Mouse (Mus musculus) neural tube, embryonic 11.5 days (tissue): ENCODE measurements around the gene Pigh. TPM values are rescaled to one million over a fixed set of nuclear protein-coding genes. Genes with fewer than 3 reads are reported as not detected.
A peak's percentile ranks its signal among the peaks of the same experiment; 100 is the strongest.

ENCODE experiments used
- ATAC-seq: fragments of 200-750 bp; cut with Nextera tagmentation; 2 replicates; pipeline ENCODE4 v1.8.0; 2017; ENCODE audit warnings: moderate number of reproducible peaks, mild to moderate bottlenecking, moderate TSS enrichment, moderate library complexity; ENCODE audit not compliant: insufficient read depth, low FRiP score, low TSS enrichment
- DNase-seq: peaks from one replicate; pipeline ENCODE4 v3.0.0-alpha.2; 2015; ENCODE audit warnings: low spot score
- H3K27ac ChIP-seq: fragments of 300-500 bp; sonication (generic); 2 replicates; pipeline ENCODE4 v1.5.1; 2014; ENCODE audit warnings: low read depth, mild to moderate bottlenecking, low read length
- H3K27me3 ChIP-seq: fragments of 300-500 bp; sonication (generic); 2 replicates; pipeline ENCODE4 v1.6.1; 2014; ENCODE audit warnings: mild to moderate bottlenecking, low read length, mixed read lengths; ENCODE audit not compliant: control insufficient read depth, insufficient read depth
- H3K36me3 ChIP-seq: fragments of 300-500 bp; sonication (generic); 2 replicates; pipeline ENCODE4 v1.6.1; 2014; ENCODE audit warnings: mild to moderate bottlenecking, low read length, moderate library complexity, mixed read lengths; ENCODE audit not compliant: control insufficient read depth, insufficient read depth
- H3K4me1 ChIP-seq: fragments of 300-500 bp; sonication (generic); 2 replicates; pipeline ENCODE4 v1.6.1; 2014; ENCODE audit warnings: low read length, mixed read lengths; ENCODE audit not compliant: control insufficient read depth, insufficient read depth
- H3K4me2 ChIP-seq: fragments of 300-500 bp; sonication (generic); 2 replicates; pipeline ENCODE4 v1.6.1; 2014; ENCODE audit warnings: low read depth, mild to moderate bottlenecking, moderate library complexity
- H3K4me3 ChIP-seq: fragments of 300-500 bp; sonication (generic); 2 replicates; pipeline ENCODE4 v1.5.1; 2014; ENCODE audit warnings: low read depth, low read length
- H3K9ac ChIP-seq: fragments of 300-500 bp; sonication (generic); 2 replicates; pipeline ENCODE4 v1.6.1; 2014; ENCODE audit warnings: mild to moderate bottlenecking, low read length
- H3K9me3 ChIP-seq: fragments of 300-500 bp; sonication (generic); 2 replicates; pipeline ENCODE4 v1.6.1; 2016; ENCODE audit warnings: low read length; ENCODE audit not compliant: control insufficient read depth
- WGBS: fragments of 180-500 bp; shearing (Covaris S2); extraction: QIAGEN DNeasy Blood & Tissue Kit; methylation state at CpG from one replicate; pipeline ENCODE4 v1.1.7; 2014; 5-methylcytosine and 5-hydroxymethylcytosine counted together
- polyA plus RNA-seq: library from polyadenylated mRNA; unstranded; fragments of >200 nt; fragmentation: Nextera tagmentation; extraction: Ambion mirVana; gene quantifications from 2 replicates; pipeline ENCODE4 v1.2.1, GENCODE M21; 2014

Pigh gene
- polyA plus RNA-seq, 1 experiment from 2014 or later = 26.5 TPM

DNA sequence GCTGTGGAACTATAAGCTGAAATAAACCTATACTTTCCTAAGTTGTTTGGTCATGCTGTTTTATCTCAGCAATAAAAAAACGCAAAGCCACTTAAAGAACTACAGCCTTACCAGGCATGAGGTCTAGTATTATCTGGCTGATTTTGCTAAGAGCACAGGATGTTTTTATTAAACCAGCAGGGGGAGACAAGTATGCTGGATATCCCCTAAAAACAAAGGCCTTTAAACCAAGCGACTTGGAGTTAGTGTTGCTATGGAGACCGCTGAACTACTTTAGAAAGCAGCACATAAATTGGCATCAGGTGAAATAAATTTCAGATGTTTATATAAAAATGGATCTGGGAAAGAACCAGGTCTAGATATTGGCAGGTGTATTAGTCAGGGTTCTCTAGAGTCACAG, 33.4 kb upstream of the Pigh start:
- Histone ChIP-seq H3K27me3 (no peaks in the 10 kb centered on the region), H3K4me1 (no peaks in the 10 kb centered on the region), H3K4me3 (no peak overlapping the region), H3K9me3 (no peaks in the 10 kb centered on the region), H3K4me2 (no peak overlapping the region), H3K36me3 (no peaks in the 10 kb centered on the region), H3K9ac (no peak overlapping the region), H3K27ac (no peak overlapping the region)
- no peak for ATAC-seq
- DNase-seq = no peak
- WGBS = 40% methylated on average over 3 of the region's 3 CpGs

DNA sequence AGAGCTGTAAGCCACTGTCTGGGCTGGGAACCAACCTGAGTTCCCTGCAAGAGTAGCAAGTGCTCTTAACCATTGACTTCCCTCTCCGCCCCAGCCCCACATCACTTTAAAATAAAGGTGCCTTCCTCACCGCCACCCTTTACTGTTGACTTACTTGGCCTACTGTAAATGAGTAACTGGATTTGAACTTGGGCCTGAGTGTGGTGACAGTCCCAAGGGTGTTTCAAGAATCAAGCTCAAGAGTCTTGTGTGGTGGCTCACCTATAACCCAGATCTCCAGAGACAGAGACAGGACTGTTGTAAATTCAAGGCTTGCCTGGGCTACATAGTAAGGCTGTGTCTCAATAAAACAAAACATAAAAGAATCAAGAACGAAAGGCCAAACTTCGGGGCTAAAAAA, 29.5 kb upstream of the Pigh start:
- no peaks in the 10 kb centered on the region for H3K27me3 ChIP-seq
- no peak overlapping the region for H3K4me2 ChIP-seq
- H3K36me3 ChIP-seq = no peaks in the 10 kb centered on the region
- no peaks in the 10 kb centered on the region for H3K4me1 ChIP-seq
- DNase-seq (no peak), ATAC-seq (no peak)
- no peak overlapping the region for H3K9ac ChIP-seq
- H3K9me3 ChIP-seq = no peaks in the 10 kb centered on the region
- H3K27ac ChIP-seq = no peak overlapping the region
- WGBS = 89% methylated on average over 4 of the region's 4 CpGs
- H3K4me3 ChIP-seq = no peak overlapping the region

DNA sequence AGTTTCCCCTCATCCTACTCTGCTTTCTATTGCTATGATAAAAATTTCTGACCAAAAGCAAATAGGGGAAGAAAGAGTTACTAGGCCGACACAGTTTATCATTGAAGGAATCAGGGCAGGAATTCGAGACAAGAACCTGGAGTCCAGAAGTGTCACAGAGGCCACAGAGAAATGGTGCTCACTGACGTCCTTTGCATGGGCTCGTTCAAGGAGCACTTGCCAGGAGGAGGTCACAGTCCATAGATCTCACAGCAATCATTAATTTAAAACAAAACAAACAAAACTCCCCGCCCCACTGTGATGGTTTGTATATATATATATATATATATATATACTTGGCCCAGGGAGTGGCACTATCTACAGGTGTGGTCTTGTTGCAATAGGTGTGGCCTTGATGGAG, 15.9 kb upstream of the Pigh start:
- no peaks in the 10 kb centered on the region for H3K36me3 ChIP-seq
- no peaks in the 10 kb centered on the region for H3K9me3 ChIP-seq
- no peaks in the 10 kb centered on the region for H3K27me3 ChIP-seq
- H3K4me3 ChIP-seq = no peak overlapping the region
- H3K9ac ChIP-seq = no peak overlapping the region
- ATAC-seq (no peak), DNase-seq (no peak)
- no peak overlapping the region for H3K4me2 ChIP-seq
- no peaks in the 10 kb centered on the region for H3K4me1 ChIP-seq
- no peak overlapping the region for H3K27ac ChIP-seq
- 84% methylated on average over 5 of the region's 5 CpGs for WGBS

DNA sequence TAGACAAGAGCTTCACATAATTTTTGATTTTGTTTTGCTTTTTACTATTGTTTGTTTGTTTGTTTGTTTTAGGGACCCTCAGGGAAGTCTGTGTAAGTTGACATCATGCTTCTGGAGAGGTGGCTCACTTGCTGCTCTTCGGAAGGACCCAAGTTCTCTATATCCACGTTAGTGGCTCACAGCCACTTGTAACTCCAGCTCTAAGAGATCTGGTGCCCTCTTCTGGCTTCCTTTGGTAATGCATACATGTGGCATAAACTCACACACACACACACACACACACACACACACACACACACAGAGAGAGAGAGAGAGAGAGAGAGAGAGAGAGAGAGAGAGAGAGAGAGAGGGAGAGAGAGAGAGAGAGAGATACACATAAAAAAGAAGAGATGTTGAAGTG, 15.1 kb upstream of the Pigh start:
- Histone ChIP-seq H3K4me2 (no peak overlapping the region), H3K9ac (no peak overlapping the region), H3K9me3 (no peaks in the 10 kb centered on the region), H3K27me3 (no peaks in the 10 kb centered on the region), H3K4me3 (no peak overlapping the region), H3K27ac (no peak overlapping the region), H3K36me3 (no peaks in the 10 kb centered on the region), H3K4me1 (no peaks in the 10 kb centered on the region)
- ATAC-seq = no peak
- DNase-seq = no peak
- WGBS = 71% methylated on average over 2 of the region's 2 CpGs

DNA sequence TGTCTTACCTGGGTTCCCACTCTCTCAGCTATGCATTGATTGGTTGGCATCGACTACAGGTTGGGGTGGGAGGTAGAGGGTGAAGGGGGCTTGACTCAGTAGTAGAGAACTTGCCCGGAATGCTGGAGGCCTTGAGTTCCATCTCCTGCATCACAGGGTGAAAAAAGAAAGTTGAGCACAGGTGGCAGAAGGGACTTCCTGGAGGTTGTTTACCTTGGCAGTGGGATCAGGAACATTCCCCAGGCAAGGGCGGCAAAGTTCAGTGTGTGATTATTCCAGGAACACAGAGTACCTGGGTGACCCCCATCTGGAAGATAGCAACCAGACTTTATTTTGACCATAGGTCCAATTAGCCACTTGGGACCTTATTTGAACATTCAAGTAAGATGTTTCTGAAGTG, 14.3 kb upstream of the Pigh start:
- H3K27me3 ChIP-seq = no peaks in the 10 kb centered on the region
- DNase-seq = no peak
- H3K27ac ChIP-seq = no peak overlapping the region
- H3K4me2 ChIP-seq = no peak overlapping the region
- no peaks in the 10 kb centered on the region for H3K9me3 ChIP-seq
- 85% methylated on average over 3 of the region's 3 CpGs for WGBS
- no peak overlapping the region for H3K9ac ChIP-seq
- H3K4me1 ChIP-seq = no peaks in the 10 kb centered on the region
- H3K36me3 ChIP-seq = no peaks in the 10 kb centered on the region
- H3K4me3 ChIP-seq = no peak overlapping the region
- no peak for ATAC-seq

DNA sequence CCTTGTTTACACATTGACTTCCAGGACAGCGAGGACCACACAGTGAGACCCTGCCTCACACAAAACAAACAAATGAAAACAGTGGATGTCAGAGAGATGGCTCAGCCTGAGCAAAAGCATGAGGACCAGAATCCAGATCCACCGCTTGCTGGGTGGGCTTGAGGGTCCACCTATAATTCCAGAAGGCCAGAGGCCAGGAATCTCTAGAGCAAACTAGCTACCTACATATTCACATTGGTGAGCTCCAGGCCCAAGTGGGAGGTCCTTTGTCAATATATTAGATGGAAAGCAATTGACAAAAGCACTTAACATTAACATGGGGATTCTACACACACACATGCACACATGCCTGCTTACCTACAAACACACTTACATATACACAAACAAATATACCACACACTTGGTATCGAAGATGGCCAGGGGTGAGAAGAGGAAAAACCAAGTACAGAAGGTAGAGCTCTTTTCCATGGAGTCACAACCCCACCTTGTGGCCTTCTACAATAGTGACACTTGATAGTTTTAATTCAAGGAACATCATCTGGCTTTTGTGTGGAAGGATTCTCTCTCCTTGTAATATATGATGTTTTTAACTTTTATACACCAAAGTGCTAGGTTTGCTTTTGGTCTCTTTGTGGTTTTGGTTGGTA, 7.8 kb upstream of the Pigh start:
- no peaks in the 10 kb centered on the region for H3K36me3 ChIP-seq
- DNase-seq = peak; percentile 40
- no peak overlapping the region for H3K27ac ChIP-seq
- H3K4me1 ChIP-seq = no peaks in the 10 kb centered on the region
- H3K27me3 ChIP-seq = no peaks in the 10 kb centered on the region
- no peak overlapping the region for H3K4me2 ChIP-seq
- ATAC-seq = no peak
- 72% methylated on average over 3 of the region's 3 CpGs for WGBS
- H3K4me3 ChIP-seq = no peak overlapping the region
- no peak overlapping the region for H3K9ac ChIP-seq
- no peaks in the 10 kb centered on the region for H3K9me3 ChIP-seq

DNA sequence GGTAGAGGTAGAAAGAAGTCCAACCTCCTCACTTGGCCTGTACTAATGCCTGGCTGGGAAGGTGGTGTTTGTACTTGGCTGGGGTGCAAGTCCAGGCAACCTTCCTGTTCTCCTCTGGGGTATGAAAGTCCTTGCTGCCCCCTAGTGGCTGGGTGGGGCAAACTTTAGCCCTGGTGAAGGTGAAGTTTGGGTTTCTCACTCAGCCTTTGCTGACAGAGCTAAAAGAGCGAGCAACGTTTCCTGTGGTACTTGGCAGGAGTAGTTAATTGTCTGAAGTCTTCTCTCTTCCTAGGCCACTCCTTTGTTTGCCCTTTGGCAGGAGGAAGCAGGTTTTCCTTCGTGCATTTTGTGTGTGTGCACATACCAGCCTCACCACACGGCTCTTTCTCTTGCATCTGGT, 3.1 kb upstream of the Pigh start:
- Histone ChIP-seq H3K36me3 (no peaks in the 10 kb centered on the region), H3K27me3 (no peaks in the 10 kb centered on the region), H3K27ac (no peak overlapping the region), H3K9me3 (no peaks in the 10 kb centered on the region), H3K4me3 (no peak overlapping the region), H3K4me1 (no peaks in the 10 kb centered on the region), H3K9ac (no peak overlapping the region), H3K4me2 (no peak overlapping the region)
- WGBS = 47% methylated on average over 4 of the region's 4 CpGs
- no peak for DNase-seq
- ATAC-seq = no peak

DNA sequence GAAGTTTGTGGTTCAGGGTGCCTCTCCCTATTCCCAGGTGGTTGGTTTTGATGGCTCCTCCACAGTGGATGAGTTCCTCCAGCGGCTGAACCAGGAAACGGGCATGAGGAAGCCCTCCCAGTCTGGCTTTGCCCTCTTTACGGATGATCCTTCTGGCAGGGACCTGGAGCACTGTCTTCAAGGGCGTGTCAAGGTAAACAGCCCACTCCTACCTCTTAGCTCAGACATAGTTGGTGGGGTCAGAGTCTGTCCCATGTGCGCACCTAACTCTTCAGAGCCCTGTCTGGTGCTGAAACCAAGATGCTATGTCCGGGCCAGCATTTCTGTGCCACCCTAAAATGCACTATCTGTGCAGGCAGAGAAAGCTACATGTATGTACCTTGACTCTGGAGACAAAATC, 16.1 kb downstream of the Pigh start:
- Histone ChIP-seq H3K27me3 (no peaks in the 10 kb centered on the region), H3K4me2 (no peak overlapping the region), H3K4me3 (no peak overlapping the region), H3K36me3 (peaks cover 3% of the 10 kb centered on the region), H3K4me1 (no peaks in the 10 kb centered on the region), H3K9me3 (no peaks in the 10 kb centered on the region), H3K27ac (no peak overlapping the region), H3K9ac (no peak overlapping the region)
- no peak for DNase-seq
- ATAC-seq = no peak
- 88% methylated on average over 6 of the region's 6 CpGs for WGBS

DNA sequence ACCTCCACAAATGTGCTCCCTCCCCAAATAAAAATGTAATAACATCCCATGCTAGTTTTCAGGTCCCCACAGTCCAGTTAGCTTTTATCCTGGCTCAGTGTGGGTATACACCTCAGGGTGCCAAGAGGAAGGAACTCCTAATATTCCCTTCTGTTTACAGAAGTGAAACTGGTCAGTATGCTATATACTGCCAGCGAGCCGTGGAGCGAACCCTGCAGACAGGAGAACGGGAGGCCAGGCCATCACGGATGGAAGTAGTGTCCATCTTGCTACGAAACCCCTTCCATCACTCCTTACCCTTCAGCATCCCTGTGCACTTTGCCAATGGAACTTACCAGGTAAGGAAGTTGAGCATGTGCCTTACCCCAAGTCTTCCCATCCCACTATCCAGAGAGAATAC, 16.9 kb downstream of the Pigh start:
- 94% methylated on average over 6 of the region's 6 CpGs for WGBS
- H3K9ac ChIP-seq = no peak overlapping the region
- H3K27me3 ChIP-seq = no peaks in the 10 kb centered on the region
- ATAC-seq (no peak), DNase-seq (no peak)
- H3K36me3 ChIP-seq = peaks cover 3% of the 10 kb centered on the region
- H3K4me1 ChIP-seq = no peaks in the 10 kb centered on the region
- no peaks in the 10 kb centered on the region for H3K9me3 ChIP-seq
- no peak overlapping the region for H3K4me3 ChIP-seq
- H3K27ac ChIP-seq = no peak overlapping the region
- no peak overlapping the region for H3K4me2 ChIP-seq
